Mouse (Mus musculus) ES-Bruce4 (cell line): ENCODE measurements around the gene Gyg.

Experiments
- CTCF ChIP-seq: IDR thresholded peaks from one replicate; pipeline ENCODE4 v1.8.1; 2011; ENCODE audit warnings: low read depth, low read length
- EP300 ChIP-seq: IDR thresholded peaks from 2 replicates; pipeline ENCODE4 v1.6.1; 2011; ENCODE audit warnings: low read depth, low read length; ENCODE audit not compliant: insufficient read depth
- POLR2A ChIP-seq: IDR thresholded peaks from one replicate; pipeline ENCODE4 v1.8.1; 2011; ENCODE audit warnings: low read length; ENCODE audit not compliant: insufficient read depth

GRCm38 (mm10) chr3:20147647-20148046 is 7.5 kb downstream of the Gyg start:
- TF ChIP-seq CTCF (no peak), POLR2A (no peak), EP300 (no peak)
